Mouse (Mus musculus): ENCODE measurements around the gene Gm9048. TPM values are rescaled to one million over a fixed set of nuclear protein-coding genes. Genes with fewer than 3 reads are reported as not detected.
"Not testable (repeated sequence)": the region's sequence is repeated elsewhere in the genome, so short reads cannot be mapped to it uniquely, and the experiment has no call there.

The Gm9048 gene
- polyA plus RNA-seq, 1 experiment = not detected

- H3K4me1 ChIP-seq (ENCODE audit: control insufficient read depth, insufficient read depth, low read length) = no peaks in the 10 kb centered on the region
- H3K27ac ChIP-seq (ENCODE audit: insufficient read depth, low read length) = no peak overlapping the region
- no peak overlapping the region for H3K9ac ChIP-seq (ENCODE audit: low read depth, poor library complexity, severe bottlenecking)
- no peaks in the 10 kb centered on the region for H3K36me3 ChIP-seq (ENCODE audit: control insufficient read depth, insufficient read depth, low read length, poor library complexity, severe bottlenecking)
- no peak overlapping the region for H3K4me3 ChIP-seq (ENCODE audit: low read depth, low read length)
- 0 out of 2 replicates have a peak, but pooled peaks cover 2% of the 10 kb centered on the region for H3K27me3 ChIP-seq (ENCODE audit: control insufficient read depth, insufficient read depth, low read length, poor library complexity, severe bottlenecking)
- H3K9me3 ChIP-seq (replicated peaks; ENCODE audit: control insufficient read depth, insufficient read depth, low read length, poor library complexity, severe bottlenecking) = no peaks in the 10 kb centered on the region
- TF ChIP-seq POLR2A (IDR thresholded peaks at IDR 0.05; ENCODE audit: insufficient read depth, low read length) (no peak), CTCF (IDR thresholded peaks at IDR 0.05; ENCODE audit: low read depth, low read length) (no peak), EP300 (IDR thresholded peaks at IDR 0.05; ENCODE audit: insufficient read depth, low read depth, low read length) (no peak)
Observed at GRCm38 (mm10) chr10:118319024-118319423, 29.5 kb downstream of the Gm9048 start.

GRCm38 (mm10) chr10:118302133-118302532, 46.3 kb downstream of the Gm9048 start:
- not testable (repeated sequence) for H3K4me3 ChIP-seq (ENCODE audit: low read depth, low read length); H3K27ac ChIP-seq (ENCODE audit: insufficient read depth, low read length); H3K9me3 ChIP-seq (replicated peaks; ENCODE audit: control insufficient read depth, insufficient read depth, low read length, poor library complexity, severe bottlenecking); H3K27me3 ChIP-seq (ENCODE audit: control insufficient read depth, insufficient read depth, low read length, poor library complexity, severe bottlenecking); H3K4me1 ChIP-seq (ENCODE audit: control insufficient read depth, insufficient read depth, low read length); H3K9ac ChIP-seq (ENCODE audit: low read depth, poor library complexity, severe bottlenecking); H3K36me3 ChIP-seq (ENCODE audit: control insufficient read depth, insufficient read depth, low read length, poor library complexity, severe bottlenecking)

Other genes starting within 250 kb of the Gm9048 start
- 23.5 and 33.0 TPM in 2 replicates for gene Mdm1, start 206.9 kb downstream of the Gm9048 start, polyA plus RNA-seq (2011; ENCODE audit: insufficient read depth, insufficient read length, low read depth, missing spikeins)
- not detected in 2 replicates for gene Il22, start 143.7 kb downstream of the Gm9048 start, polyA plus RNA-seq (2011; ENCODE audit: insufficient read depth, insufficient read length, low read depth, missing spikeins)
- not detected in 2 replicates for gene Gm32717, start 107.9 kb downstream of the Gm9048 start, polyA plus RNA-seq (2011; ENCODE audit: insufficient read depth, insufficient read length, low read depth, missing spikeins)
- not detected in 2 replicates for gene Gm32802, start 90.0 kb downstream of the Gm9048 start, polyA plus RNA-seq (2011; ENCODE audit: insufficient read depth, insufficient read length, low read depth, missing spikeins)
- gene Iltifb, start 53.6 kb downstream of the Gm9048 start, polyA plus RNA-seq (2011; ENCODE audit: insufficient read depth, insufficient read length, low read depth, missing spikeins) = not detected in 2 replicates
- gene Gm9040, start 21.7 kb downstream of the Gm9048 start, polyA plus RNA-seq (2011; ENCODE audit: insufficient read depth, insufficient read length, low read depth, missing spikeins) = not detected in 2 replicates
- not detected in 2 replicates for gene Gm9044, start 16.3 kb downstream of the Gm9048 start, polyA plus RNA-seq (2011; ENCODE audit: insufficient read depth, insufficient read length, low read depth, missing spikeins)
- gene Gm9045, start 10.8 kb downstream of the Gm9048 start, polyA plus RNA-seq (2011; ENCODE audit: insufficient read depth, insufficient read length, low read depth, missing spikeins) = not detected in 2 replicates
- gene Gm9046, start 5.4 kb downstream of the Gm9048 start, polyA plus RNA-seq (2011; ENCODE audit: insufficient read depth, insufficient read length, low read depth, missing spikeins) = not detected in 2 replicates
- gene Gm9049, start 5.4 kb upstream of the Gm9048 start, polyA plus RNA-seq (2011; ENCODE audit: insufficient read depth, insufficient read length, low read depth, missing spikeins) = not detected in 2 replicates
- gene Ifng, start 92.4 kb upstream of the Gm9048 start, polyA plus RNA-seq (2011; ENCODE audit: insufficient read depth, insufficient read length, low read depth, missing spikeins) = not detected in 2 replicates